Mouse (Mus musculus): ENCODE measurements around the gene Pou2f2. TPM values are rescaled to one million over a fixed set of nuclear protein-coding genes. Genes with fewer than 3 reads are reported as not detected.

Gene Pou2f2
- polyA plus RNA-seq, 1 experiment from 2014 or later = 1.8 TPM

GRCm38 (mm10) chr7:25187662-25188650, 8.4 kb upstream of the Pou2f2 start:
- H3K27ac ChIP-seq = no peak overlapping the region
- peaks cover 13% of the 10 kb centered on the region for H3K27me3 ChIP-seq (replicated peaks)
- 0 out of 2 replicates have a peak overlapping the region, but pooled peaks have one; percentile 17 for H3K4me2 ChIP-seq (replicated peaks)
- no peaks in the 10 kb centered on the region for H3K36me3 ChIP-seq
- H3K4me1 ChIP-seq (replicated peaks) = no peaks in the 10 kb centered on the region
- WGBS = 25% methylated on average over 21 of the region's 21 CpGs
- no peaks in the 10 kb centered on the region for H3K9me3 ChIP-seq
- ATAC-seq = peak; percentile 86
- H3K4me3 ChIP-seq (replicated peaks) = no peak overlapping the region
- no peak overlapping the region for H3K9ac ChIP-seq

DNA sequence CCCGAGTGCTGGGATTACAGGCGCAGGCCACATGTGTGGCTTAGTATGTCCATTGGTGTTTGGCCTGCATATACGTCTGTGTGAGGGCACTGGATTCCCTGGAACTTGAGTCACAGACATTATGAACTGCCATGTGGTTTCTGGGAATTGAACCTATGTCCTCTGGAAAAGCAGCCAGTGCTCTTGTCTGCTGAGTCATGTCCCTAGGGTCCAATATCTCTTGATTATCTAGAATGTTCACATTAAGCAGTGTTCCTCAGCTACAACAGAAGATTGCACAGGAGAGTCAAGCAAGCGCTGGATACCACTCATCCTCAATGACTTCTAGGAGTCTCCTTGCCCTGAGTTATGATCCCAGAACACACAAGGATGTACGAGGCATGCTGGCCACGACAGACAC, 4.6 kb upstream of the Pou2f2 start:
- H3K36me3 ChIP-seq = no peaks in the 10 kb centered on the region
- H3K27ac ChIP-seq = no peak overlapping the region
- ATAC-seq = no peak
- peaks cover 5% of the 10 kb centered on the region for H3K4me1 ChIP-seq (replicated peaks)
- no peak overlapping the region for H3K4me2 ChIP-seq (replicated peaks)
- 79% methylated on average over 6 of the region's 6 CpGs for WGBS
- peaks cover 47% of the 10 kb centered on the region for H3K27me3 ChIP-seq (replicated peaks)
- H3K9me3 ChIP-seq = no peaks in the 10 kb centered on the region
- H3K4me3 ChIP-seq (replicated peaks) = no peak overlapping the region
- no peak overlapping the region for H3K9ac ChIP-seq

DNA sequence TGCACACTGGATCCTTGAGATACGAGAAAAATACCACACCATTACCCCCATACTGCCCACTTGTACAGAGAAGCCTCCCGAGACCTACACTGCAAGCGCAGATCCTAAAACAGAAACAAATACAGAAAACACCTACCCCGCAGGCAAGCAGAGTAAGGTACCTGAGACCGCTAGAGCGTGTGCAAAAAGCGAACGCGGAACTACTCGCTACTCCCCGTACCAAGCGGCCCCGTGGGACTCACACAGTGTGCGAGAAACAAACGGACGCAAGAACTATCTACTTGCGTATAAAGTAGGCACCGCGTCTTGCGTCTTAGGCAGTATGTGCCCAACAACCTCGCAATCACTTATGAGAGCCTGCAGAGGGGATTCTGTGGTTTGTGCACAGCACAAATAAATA, 2.3 kb upstream of the Pou2f2 start:
- Histone ChIP-seq H3K27me3 (replicated peaks) (peaks cover 68% of the 10 kb centered on the region), H3K4me3 (replicated peaks) (no peak overlapping the region), H3K27ac (no peak overlapping the region), H3K9ac (no peak overlapping the region), H3K4me1 (replicated peaks) (peaks cover 14% of the 10 kb centered on the region), H3K4me2 (replicated peaks) (peak overlapping the region; percentile 26; the same call in 1 of the 2 replicates), H3K36me3 (no peaks in the 10 kb centered on the region), H3K9me3 (no peaks in the 10 kb centered on the region)
- 7% methylated on average over 21 of the region's 21 CpGs for WGBS
- ATAC-seq = no peak

DNA sequence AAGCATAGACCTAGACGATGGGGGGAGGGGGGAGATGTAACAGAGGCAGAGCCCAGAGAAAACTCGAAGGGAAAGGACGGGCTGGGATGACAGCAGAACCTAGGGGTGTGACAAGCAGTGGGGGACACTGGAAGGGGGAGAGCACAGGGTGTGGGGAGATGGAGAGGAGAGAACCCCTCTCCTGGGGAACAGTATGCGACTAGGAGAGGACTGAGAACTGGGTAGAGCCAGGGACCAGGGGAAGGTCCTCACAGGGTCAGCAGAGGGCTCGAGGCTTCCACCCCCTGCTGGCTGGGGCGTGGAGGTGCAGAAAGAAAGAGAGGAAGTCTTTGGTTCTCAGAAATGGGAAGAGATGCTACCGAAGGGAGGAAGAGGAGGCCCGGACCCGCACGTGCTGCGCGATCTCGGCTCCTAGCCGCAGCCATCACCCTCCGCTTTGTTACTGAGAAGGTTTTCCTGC, 1.8 kb upstream of the Pou2f2 start:
- H3K9me3 ChIP-seq = no peaks in the 10 kb centered on the region
- ATAC-seq = no peak
- WGBS = under 1% methylated on average over 15 of the region's 15 CpGs
- no peaks in the 10 kb centered on the region for H3K36me3 ChIP-seq
- peak overlapping the region; percentile 26; the same call in 1 of the 2 replicates for H3K4me2 ChIP-seq (replicated peaks)
- peaks cover 73% of the 10 kb centered on the region for H3K27me3 ChIP-seq (replicated peaks)
- H3K4me1 ChIP-seq (replicated peaks) = peaks cover 14% of the 10 kb centered on the region
- no peak overlapping the region for H3K9ac ChIP-seq
- no peak overlapping the region for H3K4me3 ChIP-seq (replicated peaks)
- no peak overlapping the region for H3K27ac ChIP-seq

DNA sequence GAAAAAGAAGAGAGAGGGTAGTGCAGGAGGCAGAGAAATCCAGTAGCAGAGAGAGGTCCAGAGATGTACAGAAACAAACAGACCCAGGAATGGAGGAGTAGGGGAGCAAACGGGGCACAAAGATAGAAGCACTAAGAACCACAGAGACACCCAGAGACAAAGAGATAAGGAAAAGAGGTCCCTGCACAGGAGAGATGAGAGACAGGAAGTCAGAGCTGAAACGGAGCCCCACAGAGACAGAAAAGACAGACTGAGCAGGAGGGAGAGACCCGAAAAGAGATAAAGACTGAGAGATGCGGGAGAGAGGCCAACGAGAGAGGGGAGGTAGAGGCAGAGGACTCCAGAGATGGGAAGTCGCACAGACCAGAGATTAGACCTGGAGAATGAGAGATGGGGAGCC, 986 bp upstream of the Pou2f2 start:
- Histone ChIP-seq H3K4me1 (replicated peaks) (peaks cover 14% of the 10 kb centered on the region), H3K4me2 (replicated peaks) (no peak overlapping the region), H3K9me3 (no peaks in the 10 kb centered on the region), H3K27ac (no peak overlapping the region), H3K9ac (no peak overlapping the region), H3K27me3 (replicated peaks) (peaks cover 76% of the 10 kb centered on the region), H3K36me3 (no peaks in the 10 kb centered on the region), H3K4me3 (replicated peaks) (no peak overlapping the region)
- no peak for ATAC-seq
- WGBS = 10% methylated on average over 6 of the region's 6 CpGs

DNA sequence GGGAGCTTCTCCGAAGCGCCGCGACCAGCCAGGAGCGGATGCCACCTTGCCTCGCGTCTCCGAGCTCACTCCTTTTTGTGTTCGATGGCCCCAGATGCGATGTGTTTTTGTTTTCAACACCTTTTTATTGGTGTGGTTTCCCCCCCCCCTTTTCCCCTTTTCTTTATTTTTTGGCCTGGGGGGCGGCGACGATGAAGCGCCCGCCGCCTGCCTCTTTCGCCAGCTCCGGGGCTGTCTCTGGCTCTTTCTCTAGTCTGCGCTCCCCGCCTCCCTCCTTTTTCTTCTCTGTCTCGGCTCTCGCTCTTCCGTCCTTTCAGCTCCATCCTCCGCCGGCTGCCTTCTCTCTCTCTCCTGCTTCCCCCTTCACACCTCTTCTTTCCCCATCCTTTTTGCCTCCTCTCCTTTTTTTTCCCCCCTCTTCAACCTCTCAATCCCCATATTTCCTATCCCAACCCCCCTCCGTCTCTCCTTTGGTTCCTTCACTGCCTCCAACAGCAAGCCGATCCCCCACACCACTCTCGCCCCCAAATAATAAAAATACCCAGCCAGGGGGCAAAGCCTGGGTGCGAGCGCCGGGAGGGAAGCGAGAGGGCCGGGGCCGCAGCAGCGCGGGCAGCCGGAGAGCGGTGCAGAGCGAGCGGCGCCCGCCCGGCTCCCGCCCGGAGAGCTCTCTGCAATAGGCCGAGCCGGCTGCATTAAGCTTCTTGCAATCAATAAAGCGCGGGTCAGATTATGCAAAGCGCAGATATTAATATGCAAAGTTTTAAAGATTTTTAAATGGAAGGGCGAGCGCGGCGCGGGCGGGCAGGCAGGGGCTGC, 530 bp downstream of the Pou2f2 start:
- peak overlapping the region; percentile 34; the same call in 1 of the 2 replicates for H3K9ac ChIP-seq
- ATAC-seq = peak; percentile 76
- peak overlapping the region; percentile 46 for H3K4me3 ChIP-seq (replicated peaks)
- H3K27me3 ChIP-seq (replicated peaks) = peaks cover 74% of the 10 kb centered on the region
- 1% methylated on average over 50 of the region's 56 CpGs for WGBS
- H3K4me1 ChIP-seq (replicated peaks) = peaks cover 14% of the 10 kb centered on the region
- no peaks in the 10 kb centered on the region for H3K36me3 ChIP-seq
- no peaks in the 10 kb centered on the region for H3K9me3 ChIP-seq
- peak overlapping the region; percentile 90 for H3K4me2 ChIP-seq (replicated peaks)
- H3K27ac ChIP-seq = no peak overlapping the region

GRCm38 (mm10) chr7:25178317-25178716, 1.2 kb downstream of the Pou2f2 start:
- WGBS = 4% methylated on average over 17 of the region's 17 CpGs
- Histone ChIP-seq H3K9me3 (no peaks in the 10 kb centered on the region), H3K4me3 (replicated peaks) (peak overlapping the region; percentile 46), H3K27ac (no peak overlapping the region), H3K4me1 (replicated peaks) (peaks cover 14% of the 10 kb centered on the region), H3K4me2 (replicated peaks) (peak overlapping the region; percentile 90), H3K9ac (no peak overlapping the region), H3K27me3 (replicated peaks) (peaks cover 68% of the 10 kb centered on the region), H3K36me3 (no peaks in the 10 kb centered on the region)
- no peak for ATAC-seq

- H3K4me2 ChIP-seq (replicated peaks) = no peak overlapping the region
- no peak for ATAC-seq
- H3K4me1 ChIP-seq (replicated peaks) = peaks cover 10% of the 10 kb centered on the region; the same call in 1 of the 2 replicates
- WGBS = 59% methylated on average over 10 of the region's 11 CpGs
- no peak overlapping the region for H3K27ac ChIP-seq
- H3K36me3 ChIP-seq = no peaks in the 10 kb centered on the region
- H3K27me3 ChIP-seq (replicated peaks) = peaks cover 33% of the 10 kb centered on the region
- H3K9me3 ChIP-seq = no peaks in the 10 kb centered on the region
- no peak overlapping the region for H3K9ac ChIP-seq
- H3K4me3 ChIP-seq (replicated peaks) = no peak overlapping the region
Observed at GRCm38 (mm10) chr7:25174343-25174742, 5.2 kb downstream of the Pou2f2 start.

DNA sequence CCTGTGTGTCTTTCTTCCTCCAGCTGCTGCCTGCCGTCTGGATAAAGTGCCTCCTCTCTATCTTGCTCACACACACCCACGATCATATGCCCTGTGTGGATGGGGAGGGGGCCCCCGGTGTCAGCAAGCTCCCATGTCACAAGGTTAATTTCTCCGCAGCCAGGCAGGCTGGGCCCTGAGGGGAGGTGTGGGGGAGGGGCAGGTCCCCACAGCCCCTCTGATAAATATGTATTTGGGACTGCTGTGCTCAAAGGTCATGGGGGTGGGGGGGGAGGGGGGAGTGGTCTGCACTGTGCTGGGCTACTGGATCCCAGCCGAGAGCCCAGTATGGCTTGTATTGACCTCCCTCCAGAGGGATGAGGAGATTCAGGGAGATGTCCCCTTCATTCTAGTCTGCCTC, 6.9 kb downstream of the Pou2f2 start:
- Histone ChIP-seq H3K9ac (no peak overlapping the region), H3K9me3 (no peaks in the 10 kb centered on the region), H3K4me2 (replicated peaks) (no peak overlapping the region), H3K4me1 (replicated peaks) (no peaks in the 10 kb centered on the region), H3K27ac (no peak overlapping the region), H3K4me3 (replicated peaks) (no peak overlapping the region), H3K36me3 (no peaks in the 10 kb centered on the region), H3K27me3 (replicated peaks) (peaks cover 18% of the 10 kb centered on the region)
- WGBS = 21% methylated on average over 5 of the region's 5 CpGs
- ATAC-seq = no peak

- H3K4me2 ChIP-seq (replicated peaks) = no peak overlapping the region
- no peaks in the 10 kb centered on the region for H3K4me1 ChIP-seq (replicated peaks)
- H3K27me3 ChIP-seq (replicated peaks) = peaks cover 3% of the 10 kb centered on the region; the same call in 1 of the 2 replicates
- no peaks in the 10 kb centered on the region for H3K9me3 ChIP-seq
- ATAC-seq = no peak
- no peaks in the 10 kb centered on the region for H3K36me3 ChIP-seq
- no peak overlapping the region for H3K27ac ChIP-seq
- 20% methylated on average over 3 of the region's 3 CpGs for WGBS
- H3K9ac ChIP-seq = no peak overlapping the region
- H3K4me3 ChIP-seq (replicated peaks) = no peak overlapping the region
Observed at GRCm38 (mm10) chr7:25170583-25170982, 8.9 kb downstream of the Pou2f2 start.

GRCm38 (mm10) chr7:25166106-25166505, 13.4 kb downstream of the Pou2f2 start:
- H3K9me3 ChIP-seq = no peaks in the 10 kb centered on the region
- no peak overlapping the region for H3K4me2 ChIP-seq (replicated peaks)
- H3K9ac ChIP-seq = no peak overlapping the region
- no peak overlapping the region for H3K27ac ChIP-seq
- 75% methylated on average over 5 of the region's 5 CpGs for WGBS
- no peaks in the 10 kb centered on the region for H3K4me1 ChIP-seq (replicated peaks)
- H3K4me3 ChIP-seq (replicated peaks) = no peak overlapping the region
- no peaks in the 10 kb centered on the region for H3K27me3 ChIP-seq (replicated peaks)
- H3K36me3 ChIP-seq = no peaks in the 10 kb centered on the region
- no peak for ATAC-seq

GRCm38 (mm10) chr7:25156158-25156648, 23.3 kb downstream of the Pou2f2 start:
- Histone ChIP-seq H3K27me3 (replicated peaks) (peaks cover under 1% of the 10 kb centered on the region; the same call in 1 of the 2 replicates), H3K9me3 (no peaks in the 10 kb centered on the region), H3K9ac (no peak overlapping the region), H3K4me1 (replicated peaks) (peaks cover 31% of the 10 kb centered on the region), H3K36me3 (no peaks in the 10 kb centered on the region), H3K4me3 (replicated peaks) (no peak overlapping the region), H3K27ac (no peak overlapping the region), H3K4me2 (replicated peaks) (peak overlapping the region; percentile 48)
- WGBS = 20% methylated on average over 14 of the region's 14 CpGs
- no peak; the same call in 1 of the 2 replicates for ATAC-seq

Data from intestine, embryonic 15.5 days (tissue).